Mouse (Mus musculus) v-Abl transformed pro-B cells (cell line): ENCODE data around the gene Npc1l1.
"Not testable (repeated sequence)": the region's sequence is repeated elsewhere in the genome, so short reads cannot be mapped to it uniquely, and the experiment has no call there.

Source experiments
- in situ Hi-C, 2 experiments: fragments of 400-800 bp; cut with MboI; formaldehyde crosslinking; loops; one replicate each; pipeline ENCODE4 v1.15.1; 2025; ENCODE audit not compliant: unreplicated experiment in 2 of 2

Npc1l1 gene

GRCm38 (mm10) chr11:6230012-6230411 is at the start of gene Npc1l1:
Gene Npc1l1 (minus strand): TSS chr11:6230143.
- in situ Hi-C loops = no loop called here

- in situ Hi-C loops = no loop called here
These were observed 46.5 kb upstream of the Npc1l1 start for GRCm38 (mm10) chr11:6276466-6276865.

- in situ Hi-C loops = no loop called here
These were observed 45.1 kb upstream of the Npc1l1 start for GRCm38 (mm10) chr11:6275094-6275484.

- in situ Hi-C loops = no loop called here
These were observed 44.6 kb upstream of the Npc1l1 start, which contains the start of gene Tmed4 for GRCm38 (mm10) chr11:6274387-6275093. Gene Tmed4 (minus strand): TSS chr11:6274870.

GRCm38 (mm10) chr11:6273607-6274006 is 43.7 kb upstream of the Npc1l1 start:
- in situ Hi-C loops = no loop called here

GRCm38 (mm10) chr11:6267320-6268254 is 37.6 kb upstream of the Npc1l1 start, which contains the start of gene Ddx56:
Gene Ddx56 (minus strand): TSS chr11:6267772.
- in situ Hi-C loops = loop anchor here (5.0 kb wide), 2 partner anchors 65 to 70 kb away; partner anchors contain the start of genes A730071L15Rik (in 1 of the 2) and Nudcd3 (in 1 of the 2)

GRCm38 (mm10) chr11:6266621-6267020 is 36.7 kb upstream of the Npc1l1 start:
- in situ Hi-C loops = loop anchor here (5.0 kb wide), 2 partner anchors 64 to 69 kb away; partner anchors contain the start of genes A730071L15Rik (in 1 of the 2) and Nudcd3 (in 1 of the 2)

GRCm38 (mm10) chr11:6261434-6262082 is 31.6 kb upstream of the Npc1l1 start:
- in situ Hi-C loops = loop anchor here (5.0 kb wide), 1 partner anchor 269 kb away; no protein-coding TSS in a partner anchor

GRCm38 (mm10) chr11:6259413-6259812 is 29.5 kb upstream of the Npc1l1 start:
- in situ Hi-C loops = no loop called here

GRCm38 (mm10) chr11:6256490-6257072 is 26.6 kb upstream of the Npc1l1 start:
- in situ Hi-C loops = no loop called here

- in situ Hi-C loops = not testable (repeated sequence)
These were observed 24.7 kb upstream of the Npc1l1 start for GRCm38 (mm10) chr11:6254602-6255001.

GRCm38 (mm10) chr11:6252824-6253223 is 22.9 kb upstream of the Npc1l1 start:
- in situ Hi-C loops = no loop called here

- in situ Hi-C loops = no loop called here
These were observed 22.3 kb upstream of the Npc1l1 start for GRCm38 (mm10) chr11:6252248-6252647.

GRCm38 (mm10) chr11:6244707-6245106 is 14.8 kb upstream of the Npc1l1 start:
- in situ Hi-C loops = no loop called here

GRCm38 (mm10) chr11:6233025-6233424 is 3.1 kb upstream of the Npc1l1 start:
- in situ Hi-C loops = no loop called here

GRCm38 (mm10) chr11:6224541-6225229 is 5.3 kb downstream of the Npc1l1 start:
- in situ Hi-C loops = loop anchor here in 1 of 2 experiments (25.0 kb wide), 1 partner anchor 637 kb away; no protein-coding TSS in a partner anchor

- in situ Hi-C loops = loop anchor here in 1 of 2 experiments (25.0 kb wide), 1 partner anchor 635 kb away; no protein-coding TSS in a partner anchor
These were observed 7.8 kb downstream of the Npc1l1 start for GRCm38 (mm10) chr11:6222187-6222586.

- in situ Hi-C loops = loop anchor here in 1 of 2 experiments (25.0 kb wide), 1 partner anchor 633 kb away; no protein-coding TSS in a partner anchor
These were observed 10.0 kb downstream of the Npc1l1 start for GRCm38 (mm10) chr11:6219967-6220366.

GRCm38 (mm10) chr11:6218189-6218896 is 11.6 kb downstream of the Npc1l1 start:
- in situ Hi-C loops = loop anchor here in 1 of 2 experiments (25.0 kb wide), 1 partner anchor 631 kb away; no protein-coding TSS in a partner anchor
